Mouse (Mus musculus) macrophage (primary cell): ENCODE data around the gene Meis2. TPM values are rescaled to one million over a fixed set of nuclear protein-coding genes. Genes with fewer than 3 reads are reported as not detected.

Experiments
- H3K27ac ChIP-seq: fragments of 350-480 bp; formaldehyde crosslinking; 2 replicates; pipeline ENCODE4 v1.9.0; 2021
- H3K36me3 ChIP-seq: fragments of 350-480 bp; formaldehyde crosslinking; 2 replicates; pipeline ENCODE4 v1.9.0; 2021; ENCODE audit errors: inconsistent target
- H3K4me3 ChIP-seq: fragments of 350-480 bp; formaldehyde crosslinking; 2 replicates; pipeline ENCODE4 v1.9.0; 2021; ENCODE audit errors: inconsistent target
- H3K79me2 ChIP-seq: fragments of 350-480 bp; formaldehyde crosslinking; 2 replicates; pipeline ENCODE4 v1.9.0; 2021; ENCODE audit errors: inconsistent target
- WGBS: methylation state at CpG from one replicate; pipeline ENCODE4 v1.1.7; 2026; ENCODE audit warnings: inconsistent platforms; ENCODE audit not compliant: missing documents; 5-methylcytosine and 5-hydroxymethylcytosine counted together
- polyA plus RNA-seq: library from polyadenylated mRNA; stranded (reverse); fragments of 250-400 nt; gene quantifications from 3 replicates; pipeline ENCODE4 v1.2.4, GENCODE M21; 2018; ENCODE audit warnings: inconsistent platforms

The Meis2 gene
- polyA plus RNA-seq, 1 experiment from 2014 or later, result not detected

DNA sequence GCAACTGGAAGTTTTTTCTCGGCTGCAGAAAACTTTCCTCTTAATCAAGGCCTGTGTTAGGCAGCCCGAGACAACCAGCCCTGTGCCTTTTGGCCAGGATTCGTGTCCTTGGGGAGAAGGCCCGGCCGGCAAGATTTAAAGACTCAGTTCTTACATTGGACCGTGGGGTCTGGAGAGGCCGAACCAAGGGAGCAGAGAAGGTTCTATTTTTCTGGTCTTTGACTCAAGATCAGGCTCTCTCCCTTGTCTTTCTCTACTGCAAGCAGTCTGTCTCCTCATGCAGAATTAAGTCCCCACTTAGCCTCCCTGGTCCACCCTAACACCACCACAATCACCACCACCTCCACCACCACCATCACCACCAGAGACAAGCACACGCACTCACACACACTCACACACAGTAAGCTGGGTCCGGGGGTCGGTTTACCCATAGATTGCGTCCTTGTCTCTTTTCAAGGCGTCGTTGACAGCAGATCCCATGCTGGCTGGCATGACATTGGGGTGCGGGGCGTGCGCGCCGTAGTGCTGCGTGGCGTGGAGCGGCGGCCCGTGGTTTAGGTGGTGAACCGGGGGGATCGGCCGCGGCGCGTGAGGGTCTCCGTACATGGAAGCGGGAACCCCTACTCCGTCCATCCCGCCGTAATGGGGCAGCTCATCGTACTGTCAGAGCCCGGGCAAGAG is 2.7 kb downstream of the Meis2 start:
- H3K27ac ChIP-seq, result no peak overlapping the region
- no peak overlapping the region for H3K4me3 ChIP-seq
- H3K36me3 ChIP-seq, result no peaks in the 10 kb centered on the region
- no peaks in the 10 kb centered on the region for H3K79me2 ChIP-seq
- 6% methylated on average over 36 of the region's 36 CpGs for WGBS

GRCm38 (mm10) chr2:116062251-116062651 is 3.4 kb downstream of the Meis2 start:
- no peaks in the 10 kb centered on the region for H3K79me2 ChIP-seq
- no peak overlapping the region for H3K27ac ChIP-seq
- H3K36me3 ChIP-seq, result no peaks in the 10 kb centered on the region
- WGBS, result 2% methylated on average over 20 of the region's 20 CpGs
- H3K4me3 ChIP-seq, result no peak overlapping the region

DNA sequence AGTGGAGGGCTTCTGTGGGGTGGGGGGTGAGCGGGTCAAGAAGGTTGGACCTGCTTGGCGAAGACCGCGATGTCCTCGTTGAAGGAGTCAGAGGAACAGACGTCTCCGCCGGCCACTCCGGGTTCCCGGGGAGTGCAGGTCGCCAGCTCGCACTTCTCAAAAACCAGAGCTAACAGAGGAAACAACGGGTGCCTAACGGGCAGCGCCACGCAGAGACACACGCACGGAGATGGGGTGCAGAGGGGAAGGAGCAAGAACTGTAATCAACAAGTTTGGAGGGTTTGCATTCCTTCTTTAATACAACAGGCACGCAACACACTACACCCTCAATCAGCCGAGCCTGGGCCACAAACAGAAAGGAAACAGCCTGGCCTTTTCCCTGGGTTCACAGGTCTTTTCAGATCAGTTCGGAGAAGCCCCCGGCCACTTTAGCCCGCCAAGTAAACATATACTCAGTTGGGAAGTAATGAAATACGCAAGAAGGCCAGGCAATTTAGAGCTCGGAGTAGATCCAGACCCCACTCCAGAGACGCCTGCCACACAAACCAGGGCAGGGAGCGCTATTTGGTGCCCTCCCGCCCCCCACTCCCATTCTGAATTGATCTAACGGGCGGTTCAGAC is 4.1 kb downstream of the Meis2 start:
- H3K4me3 ChIP-seq, result no peak overlapping the region
- H3K27ac ChIP-seq, result no peak overlapping the region

DNA sequence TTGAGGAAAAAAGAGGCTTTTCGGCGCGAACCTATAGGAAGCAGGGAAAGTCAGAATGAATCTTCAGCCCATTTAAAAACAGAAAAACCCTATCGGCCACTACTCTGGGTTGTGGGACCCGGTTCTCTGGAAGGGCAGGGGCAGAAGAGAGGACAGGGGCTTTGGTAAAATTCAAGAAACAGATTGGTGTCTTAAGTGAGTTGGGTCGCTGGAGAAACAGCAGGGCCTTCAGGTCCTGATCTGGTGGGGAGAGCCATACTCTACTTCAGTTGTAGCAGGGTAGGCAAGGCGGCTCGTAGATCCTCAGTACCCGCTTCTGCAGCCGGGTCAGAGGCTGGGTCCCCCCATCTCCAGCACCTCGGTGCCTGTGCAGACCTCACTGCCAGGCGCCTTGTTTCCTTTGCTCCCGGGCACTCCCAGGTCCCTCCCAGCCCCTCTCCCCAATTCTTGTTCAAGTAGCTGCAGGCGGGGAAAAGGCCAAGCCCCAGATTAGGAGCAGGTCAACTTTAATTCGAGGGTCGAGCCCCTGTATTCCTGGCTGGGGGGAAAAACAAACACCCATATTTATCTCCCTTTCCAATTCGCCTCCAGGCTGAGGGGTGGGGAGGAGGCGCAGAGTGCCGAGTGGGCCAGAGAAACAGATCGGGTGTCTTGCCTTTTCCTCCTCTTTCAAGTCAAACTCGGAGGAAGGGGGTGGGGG is 4.8 kb downstream of the Meis2 start:
- no peak overlapping the region for H3K4me3 ChIP-seq
- whole genome bisulfite sequencing, result 11% methylated on average over 21 of the region's 21 CpGs
- H3K79me2 ChIP-seq, result no peaks in the 10 kb centered on the region
- no peaks in the 10 kb centered on the region for H3K36me3 ChIP-seq
- H3K27ac ChIP-seq, result no peak overlapping the region

More for the DNA sequence above, 4.1 kb downstream of the Meis2 start:
- 2% methylated on average over 30 of the region's 30 CpGs for WGBS
- Histone ChIP-seq H3K36me3 (no peaks in the 10 kb centered on the region), H3K79me2 (no peaks in the 10 kb centered on the region)

GRCm38 (mm10) chr2:116060210-116060609 is 5.4 kb downstream of the Meis2 start:
- no peak overlapping the region for H3K27ac ChIP-seq
- H3K79me2 ChIP-seq, result no peaks in the 10 kb centered on the region
- no peak overlapping the region for H3K4me3 ChIP-seq
- WGBS, result 11% methylated on average over 19 of the region's 19 CpGs
- H3K36me3 ChIP-seq, result no peaks in the 10 kb centered on the region

DNA sequence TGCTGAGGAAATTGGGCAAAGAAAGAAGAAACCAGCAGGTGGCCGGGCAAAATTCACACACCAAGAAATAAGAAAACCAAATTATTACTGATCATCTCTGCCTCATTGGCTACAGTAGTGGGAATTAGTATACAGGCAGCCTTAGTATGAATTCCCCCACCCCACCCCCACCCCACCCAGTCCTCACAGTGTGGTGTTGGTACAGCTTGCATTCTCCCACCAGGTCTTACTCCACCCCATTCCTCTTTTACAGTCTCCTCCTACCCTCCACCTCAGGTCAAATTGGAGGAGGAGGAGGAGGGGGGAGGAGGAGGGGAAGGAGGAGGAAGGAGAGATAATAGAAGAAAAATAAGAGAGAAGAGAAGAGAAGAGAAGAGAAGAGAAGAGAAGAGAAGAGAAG is 6.0 kb downstream of the Meis2 start:
- H3K36me3 ChIP-seq, result no peaks in the 10 kb centered on the region
- no peak overlapping the region for H3K4me3 ChIP-seq
- no peaks in the 10 kb centered on the region for H3K79me2 ChIP-seq
- WGBS, result no CpG with 5 or more reads among the region's 1 CpGs
- H3K27ac ChIP-seq, result no peak overlapping the region

DNA sequence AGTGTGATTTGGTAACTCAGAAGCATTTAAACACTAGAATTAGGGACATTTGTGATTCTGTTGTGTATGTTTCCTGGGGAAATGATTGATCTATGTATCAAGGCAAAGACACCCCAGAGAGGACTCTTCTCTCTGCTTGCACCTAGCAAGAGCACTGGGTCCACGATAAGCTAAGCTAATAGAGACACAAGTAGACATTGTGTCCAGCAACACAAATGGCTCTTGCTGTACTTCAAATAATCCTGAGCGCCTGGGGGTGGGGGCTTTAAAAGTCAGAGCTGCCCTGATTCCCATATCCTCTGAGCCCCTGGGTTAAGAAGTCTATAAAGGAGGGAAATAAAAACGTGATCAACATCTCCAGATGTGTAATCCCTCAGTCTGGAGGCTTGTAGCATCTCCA is 6.6 kb downstream of the Meis2 start:
- H3K36me3 ChIP-seq, result no peaks in the 10 kb centered on the region
- no peak overlapping the region for H3K4me3 ChIP-seq
- no peak overlapping the region for H3K27ac ChIP-seq
- no peaks in the 10 kb centered on the region for H3K79me2 ChIP-seq
- WGBS, result 66% methylated on average over 3 of the region's 3 CpGs

DNA sequence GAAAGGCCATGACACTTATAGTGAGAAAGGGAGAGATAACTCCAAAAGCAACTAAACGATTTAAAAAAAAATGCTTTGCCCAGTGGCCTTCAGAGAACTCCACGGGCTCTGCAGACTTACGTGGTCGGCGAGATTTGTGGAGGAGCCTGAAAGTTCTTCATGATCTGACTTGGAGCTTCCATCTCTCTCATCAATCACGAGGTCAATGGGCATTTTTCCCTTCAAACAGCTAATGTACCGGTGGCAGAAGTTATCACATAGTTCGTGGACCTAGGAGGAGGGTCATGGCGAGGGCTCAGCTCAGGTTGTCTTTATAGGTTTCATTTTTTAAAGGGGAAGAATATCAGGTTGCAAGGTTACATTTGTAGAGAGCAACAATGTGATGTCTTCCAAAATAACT is 7.1 kb downstream of the Meis2 start:
- H3K27ac ChIP-seq, result no peak overlapping the region
- WGBS, result 84% methylated on average over 9 of the region's 9 CpGs
- H3K4me3 ChIP-seq, result no peak overlapping the region
- H3K79me2 ChIP-seq, result no peaks in the 10 kb centered on the region
- no peaks in the 10 kb centered on the region for H3K36me3 ChIP-seq

DNA sequence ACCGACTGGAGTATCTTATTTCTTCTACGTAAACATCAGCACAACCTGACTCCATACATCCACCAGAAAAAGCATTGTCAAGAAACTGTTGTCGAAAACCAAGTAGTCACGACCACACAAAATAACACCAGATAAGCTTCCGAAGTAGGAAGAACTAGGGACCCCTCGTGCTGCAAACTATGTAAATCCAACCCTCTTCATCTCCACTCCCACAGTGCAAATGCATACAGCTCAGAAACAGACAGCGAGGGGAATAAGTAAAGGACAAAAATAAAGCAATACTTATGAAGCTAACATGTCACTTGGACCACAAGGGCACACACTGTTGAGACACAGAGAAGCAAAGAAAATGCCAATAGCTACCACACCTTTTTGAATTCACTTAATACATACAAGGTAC is 8.8 kb downstream of the Meis2 start:
- H3K36me3 ChIP-seq, result no peaks in the 10 kb centered on the region
- H3K79me2 ChIP-seq, result no peaks in the 10 kb centered on the region
- no peak overlapping the region for H3K4me3 ChIP-seq
- WGBS, result 90% methylated on average over 7 of the region's 7 CpGs
- no peak overlapping the region for H3K27ac ChIP-seq

DNA sequence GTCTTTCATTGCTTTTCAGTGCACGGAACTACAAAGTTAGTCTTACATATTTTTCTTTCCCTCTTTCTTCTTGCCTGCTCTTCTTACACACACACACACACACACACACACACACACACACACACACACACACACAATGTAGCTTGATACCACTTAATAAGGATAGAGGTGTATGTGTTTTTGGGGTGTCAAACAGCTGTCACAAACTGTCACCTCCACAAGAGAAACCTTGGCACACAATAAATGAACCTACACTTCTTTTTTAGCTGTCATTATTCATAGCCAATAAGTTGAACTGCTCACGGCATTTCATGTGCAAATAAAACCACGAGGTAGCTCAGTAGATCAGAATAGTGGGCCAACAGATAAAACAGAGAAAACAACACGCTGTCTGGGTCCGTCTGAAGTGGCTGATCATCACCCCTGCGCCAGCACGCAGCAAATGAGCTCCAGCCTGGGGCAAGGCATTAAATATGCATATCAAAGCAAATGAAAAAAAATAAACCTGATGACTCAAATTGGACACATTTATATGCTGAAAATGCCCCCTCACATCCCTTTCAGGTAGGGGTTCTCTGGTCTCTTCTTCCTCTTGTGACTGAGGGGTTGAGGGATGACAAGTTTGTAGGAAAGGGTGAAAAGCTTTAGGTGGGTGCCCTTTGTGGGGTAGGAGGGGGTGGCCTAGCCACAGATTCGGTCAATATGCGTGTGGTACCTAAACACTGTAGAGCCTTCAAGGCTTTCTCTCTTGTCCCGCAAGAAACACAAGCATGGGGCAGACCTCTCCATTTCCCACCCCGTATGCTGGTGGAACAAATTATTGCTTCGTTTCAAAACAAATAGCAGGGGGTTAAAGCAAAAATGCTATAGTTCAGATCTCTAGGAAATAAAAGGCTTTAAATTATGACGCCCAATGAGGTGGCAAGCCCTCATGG is 9.7 kb downstream of the Meis2 start:
- Histone ChIP-seq H3K79me2 (no peaks in the 10 kb centered on the region), H3K27ac (no peak overlapping the region), H3K36me3 (no peaks in the 10 kb centered on the region), H3K4me3 (no peak overlapping the region)
- WGBS, result 81% methylated on average over 13 of the region's 13 CpGs

DNA sequence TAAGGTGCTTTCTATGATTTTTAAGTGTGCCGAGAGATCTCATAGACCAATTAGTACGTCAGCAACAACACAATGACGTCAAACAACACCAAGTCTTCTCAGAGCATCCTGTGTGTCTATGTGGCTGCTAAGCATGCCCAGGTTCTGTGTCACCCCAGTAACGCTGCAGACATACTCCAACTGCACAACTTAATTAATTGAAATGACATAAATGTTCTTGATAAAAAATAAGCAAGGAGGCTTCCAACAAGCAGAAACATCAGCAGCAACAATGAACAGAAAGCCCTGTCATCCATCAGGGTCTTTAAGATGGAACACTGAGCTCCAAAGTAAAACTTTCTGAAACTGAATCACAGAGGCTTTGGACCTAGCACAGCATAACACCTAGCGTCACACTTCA is 11.7 kb downstream of the Meis2 start:
- WGBS, result 85% methylated on average over 5 of the region's 5 CpGs
- Histone ChIP-seq H3K36me3 (no peaks in the 10 kb centered on the region), H3K4me3 (no peak overlapping the region), H3K27ac (no peak overlapping the region), H3K79me2 (no peaks in the 10 kb centered on the region)

DNA sequence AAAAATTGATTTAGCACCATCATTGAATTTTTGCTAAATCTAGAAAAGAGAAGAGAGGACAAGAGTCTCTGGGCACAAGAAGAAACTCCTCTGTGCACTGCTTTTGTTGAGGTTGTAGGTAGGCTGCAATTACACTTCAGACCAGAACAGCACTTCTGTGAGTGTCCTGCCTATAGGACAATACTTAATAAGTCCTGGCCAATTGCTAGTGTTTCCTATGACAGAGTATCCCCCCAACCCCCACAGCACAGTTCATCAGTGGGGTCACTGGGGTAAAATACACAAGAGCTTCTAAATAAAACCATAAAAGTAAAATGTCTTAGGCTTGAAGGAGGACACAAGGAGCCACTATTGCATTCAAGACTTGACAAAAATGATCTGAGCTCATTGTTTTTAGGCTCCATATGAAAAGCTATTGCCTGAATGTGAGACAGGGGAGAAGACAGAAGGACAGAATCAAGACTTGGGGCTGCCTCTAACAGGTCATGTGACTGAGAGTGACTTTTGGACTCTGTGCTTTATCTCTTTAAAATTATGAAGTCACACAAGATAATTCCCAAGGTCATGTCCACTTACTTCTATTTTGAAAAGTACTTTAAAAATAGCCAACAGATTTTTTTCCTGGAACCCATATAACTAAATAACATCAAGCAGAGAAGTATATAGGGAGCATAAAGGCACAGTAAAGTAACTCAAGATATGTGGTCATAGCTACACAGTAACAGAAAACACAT is 12.8 kb downstream of the Meis2 start:
- no peaks in the 10 kb centered on the region for H3K79me2 ChIP-seq
- H3K27ac ChIP-seq, result no peak overlapping the region
- H3K4me3 ChIP-seq, result no peak overlapping the region
- no peaks in the 10 kb centered on the region for H3K36me3 ChIP-seq

- Histone ChIP-seq H3K36me3 (no peaks in the 10 kb centered on the region), H3K79me2 (no peaks in the 10 kb centered on the region), H3K27ac (no peak overlapping the region), H3K4me3 (no peak overlapping the region)
- 79% methylated on average over 9 of the region's 9 CpGs for WGBS
Measured at GRCm38 (mm10) chr2:116051906-116052614, 13.6 kb downstream of the Meis2 start.
